23 mouse cellular contexts compared by ENCODE assay signal in genomic region chr2:16741813-16742212, GRCm38 (mm10).
"Had no signal": no experiment of that assay in that cellular context is flagged by ENCODE, and none has a peak within 500 bp of the region (broad histone marks: within the 10 kb centered on the region; RNA-seq: fewer than 3 reads in every experiment).

No protein-coding gene starts in this region.

- H3K9ac ChIP-seq: kidney, embryonic 15.5 days; limb, embryonic 12.5 days; limb, embryonic 15.5 days; liver, embryonic 12.5 days; liver, embryonic 15.5 days; lung, embryonic 15.5 days; midbrain, embryonic 13.5 days; neural tube, embryonic 12.5 days; neural tube, embryonic 15.5 days; stomach, embryonic 15.5 days had no signal

- H3K9me3 ChIP-seq: kidney, embryonic 15.5 days; limb, embryonic 12.5 days; limb, embryonic 15.5 days; liver, embryonic 12.5 days; liver, embryonic 15.5 days; lung, embryonic 15.5 days; megakaryocyte, embryonic 14.5 days; midbrain, embryonic 10.5 days; midbrain, embryonic 13.5 days; neural tube, embryonic 12.5 days; neural tube, embryonic 15.5 days; stomach, embryonic 15.5 days had no signal

- H3K4me1 ChIP-seq: limb, embryonic 12.5 days; liver, embryonic 12.5 days; liver, embryonic 15.5 days; midbrain, embryonic 10.5 days; neural tube, embryonic 12.5 days; neural tube, embryonic 15.5 days; stomach, embryonic 15.5 days had no signal

- H3K4me2 ChIP-seq: kidney, embryonic 15.5 days; limb, embryonic 12.5 days; limb, embryonic 15.5 days; liver, embryonic 12.5 days; liver, embryonic 15.5 days; lung, embryonic 15.5 days; midbrain, embryonic 13.5 days; neural tube, embryonic 12.5 days; neural tube, embryonic 15.5 days; stomach, embryonic 15.5 days had no signal

- H3K4me3 ChIP-seq: kidney, embryonic 15.5 days; limb, embryonic 12.5 days; limb, embryonic 15.5 days; liver, embryonic 12.5 days; liver, embryonic 15.5 days; lung, embryonic 15.5 days; megakaryocyte, embryonic 14.5 days; midbrain, embryonic 10.5 days; midbrain, embryonic 13.5 days; neural tube, embryonic 12.5 days; neural tube, embryonic 15.5 days; stomach, embryonic 15.5 days had no signal

- ATAC-seq: liver, embryonic 12.5 days; midbrain, embryonic 13.5 days had no signal

- H3K27me3 ChIP-seq: kidney, embryonic 15.5 days; limb, embryonic 12.5 days; limb, embryonic 15.5 days; liver, embryonic 12.5 days; liver, embryonic 15.5 days; lung, embryonic 15.5 days; megakaryocyte, embryonic 14.5 days; midbrain, embryonic 13.5 days; neural tube, embryonic 12.5 days; neural tube, embryonic 15.5 days; stomach, embryonic 15.5 days had no signal

- H3K36me3 ChIP-seq: kidney, embryonic 15.5 days; limb, embryonic 12.5 days; limb, embryonic 15.5 days; liver, embryonic 12.5 days; liver, embryonic 15.5 days; lung, embryonic 15.5 days; midbrain, embryonic 10.5 days; midbrain, embryonic 13.5 days; neural tube, embryonic 12.5 days; neural tube, embryonic 15.5 days; stomach, embryonic 15.5 days had no signal

- DNase-seq: kidney, adult 8-10 months; kidney, postnatal 10 days; kidney, postnatal 36 days; left cerebral cortex, postnatal 4 days; lung, adult 18-20 months; lung, postnatal 10 days; lung, postnatal 36 days; retina, postnatal 1 day; right cerebral cortex, postnatal 25 days; spleen, adult 18-20 months; thymus, postnatal 36 days had no signal

- H3K27ac ChIP-seq: kidney, embryonic 15.5 days; limb, embryonic 12.5 days; limb, embryonic 15.5 days; liver, embryonic 12.5 days; liver, embryonic 15.5 days; lung, embryonic 15.5 days; midbrain, embryonic 10.5 days; midbrain, embryonic 13.5 days; neural tube, embryonic 12.5 days; neural tube, embryonic 15.5 days; stomach, embryonic 15.5 days had no signal
